ENCODE assay signal across 15 mouse cellular contexts in the genomic region with DNA sequence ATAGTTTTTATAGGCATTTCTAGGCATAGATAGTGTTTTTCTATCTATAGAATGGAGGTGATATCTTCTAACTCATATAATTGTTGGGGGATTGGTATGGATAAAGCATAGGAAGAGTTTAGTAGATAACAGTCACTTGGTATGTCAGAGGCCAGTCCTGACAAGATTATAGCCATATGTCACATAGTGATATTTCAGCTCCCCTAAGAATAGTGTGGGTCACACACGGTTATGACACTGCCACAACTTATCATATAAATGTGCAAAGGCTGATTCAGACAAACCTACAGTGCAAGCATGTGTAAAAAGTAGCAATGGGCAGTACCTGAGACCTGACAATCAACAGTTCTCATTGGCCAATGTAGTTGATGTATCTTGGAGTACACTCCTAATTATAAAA.
"Had no signal": no experiment of that assay in that cellular context is flagged by ENCODE, and none has a peak within 500 bp of the region (broad histone marks: within the 10 kb centered on the region; RNA-seq: fewer than 3 reads in every experiment).

No protein-coding gene starts in this region.

- H3K9me3 ChIP-seq: limb, embryonic 10.5 days; limb, embryonic 13.5 days had no signal

- H3K9ac ChIP-seq: limb, embryonic 13.5 days; lung, embryonic 14.5 days had no signal

- H3K4me2 ChIP-seq: limb, embryonic 13.5 days; lung, embryonic 14.5 days had no signal

- H3K4me3 ChIP-seq: limb, embryonic 10.5 days; limb, embryonic 13.5 days had no signal

- ATAC-seq: inflammation-experienced regulatory T-cells, adult 6 months; intestine, embryonic 16.5 days; lung, postnatal 0 days had no signal

- DNase-seq: kidney, adult 18-20 months; kidney, adult 9 months; kidney, postnatal 14 days; kidney, postnatal 4 days; lung, embryonic 14.5 days; midbrain, embryonic 14.5 days; retina, postnatal 1 day; right cerebral cortex, postnatal 25 days; thymus, adult 18-20 months; thymus, postnatal 36 days had no signal

- H3K36me3 ChIP-seq: limb, embryonic 10.5 days had no signal

- H3K4me1 ChIP-seq: limb, embryonic 10.5 days; limb, embryonic 13.5 days had no signal

- H3K27ac ChIP-seq: limb, embryonic 10.5 days; limb, embryonic 13.5 days had no signal

- H3K27me3 ChIP-seq: limb, embryonic 13.5 days had no signal
